Mouse (Mus musculus): Measurements from ENCODE around the gene Ocrl. TPM values are rescaled to one million over a fixed set of nuclear protein-coding genes. Genes with fewer than 3 reads are reported as not detected.
A peak's percentile ranks its signal among the peaks of the same experiment; 100 is the strongest.

Ocrl gene
- total RNA-seq, 2 experiments from 2014 or later = 55.1 to 56.4 TPM

GRCm38 (mm10) chrX:47976551-47976950 is 64.4 kb downstream of the Ocrl start:
- no peak for DNase-seq (ENCODE audit: low spot score in 2 of 2)

GRCm38 (mm10) chrX:47977078-47977477 is 64.9 kb downstream of the Ocrl start:
- no peak for DNase-seq (ENCODE audit: low spot score in 2 of 2)

GRCm38 (mm10) chrX:47985000-47985619 is 72.9 kb downstream of the Ocrl start:
- peak; percentile 52 to 71 for DNase-seq (ENCODE audit: low spot score in 2 of 2)

GRCm38 (mm10) chrX:47988024-47988423 is 75.8 kb downstream of the Ocrl start:
- no peak for DNase-seq (ENCODE audit: low spot score in 2 of 2)

- peak; percentile 63 to 80 for DNase-seq (ENCODE audit: low spot score in 2 of 2)
These were observed 80.4 kb downstream of the Ocrl start for GRCm38 (mm10) chrX:47992606-47993005.

GRCm38 (mm10) chrX:47998412-47998811 is 86.2 kb downstream of the Ocrl start:
- no peak for DNase-seq (ENCODE audit: low spot score in 2 of 2)

GRCm38 (mm10) chrX:48001151-48001550 is 89.0 kb downstream of the Ocrl start:
- no peak for DNase-seq (ENCODE audit: low spot score in 2 of 2)

- no peak for DNase-seq (ENCODE audit: low spot score in 2 of 2)
These were observed 92.6 kb downstream of the Ocrl start for GRCm38 (mm10) chrX:48004786-48005185.

GRCm38 (mm10) chrX:48006062-48006461 is 93.9 kb downstream of the Ocrl start:
- DNase-seq (ENCODE audit: low spot score in 2 of 2) = no peak

GRCm38 (mm10) chrX:48011656-48012055 is 99.5 kb downstream of the Ocrl start:
- DNase-seq (ENCODE audit: low spot score in 2 of 2) = no peak

Other genes starting within 250 kb of the Ocrl start
- gene Smarca1, start 19.4 kb upstream of the Ocrl start, total RNA-seq (2021) = 10 to 100 TPM; 29.3 to 34.8 TPM
- 10 to 100 TPM; 14.3 to 15.6 TPM for gene Apln, start 122.5 kb downstream of the Ocrl start, total RNA-seq (2021)
- gene Xpnpep2, start 196.3 kb downstream of the Ocrl start, total RNA-seq (2021) = under 1 TPM; 0.43 to 0.83 TPM
- 1 to 10 TPM; 1.0 to 1.9 TPM for gene Sash3, start 234.0 kb downstream of the Ocrl start, total RNA-seq (2021)

All from layer of hippocampus, postnatal 14 days (tissue).